Mouse (Mus musculus): ENCODE measurements around the gene Fam13c. TPM values are rescaled to one million over a fixed set of nuclear protein-coding genes. Genes with fewer than 3 reads are reported as not detected.

The Fam13c gene
- polyA plus RNA-seq, 1 experiment from 2014 or later = 6.7 TPM

DNA sequence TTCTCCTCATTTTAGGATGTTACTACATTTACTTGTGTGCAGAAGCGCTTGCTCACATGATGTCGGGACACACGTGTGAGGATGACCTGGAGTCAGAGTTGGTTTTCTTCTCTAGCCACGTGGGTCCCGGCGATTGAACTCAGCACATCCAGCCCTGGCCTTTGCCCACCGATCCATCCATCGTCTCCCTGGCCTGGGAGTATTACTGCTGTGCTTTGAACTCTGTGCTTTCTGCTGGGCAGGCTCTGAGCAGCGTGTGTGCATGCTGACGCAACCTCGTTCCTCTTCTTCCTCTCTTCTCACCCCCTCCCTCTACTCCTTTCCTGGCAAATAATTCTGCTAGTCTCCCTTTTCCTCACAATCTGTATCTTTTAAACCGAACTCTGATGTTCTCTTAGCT lies 93.7 kb downstream of the Fam13c start:
- H3K4me1 ChIP-seq (ENCODE audit: insufficient read depth, low read length) = no peaks in the 10 kb centered on the region
- WGBS = 78% methylated on average over 12 of the region's 12 CpGs
- no peak for ATAC-seq (ENCODE audit: low FRiP score, low TSS enrichment)
- H3K4me3 ChIP-seq (ENCODE audit: low read length) = no peak overlapping the region
- H3K4me2 ChIP-seq (replicated peaks; ENCODE audit: low read depth, low read length) = no peak overlapping the region
- no peaks in the 10 kb centered on the region for H3K36me3 ChIP-seq (ENCODE audit: insufficient read depth, low read length)
- H3K27me3 ChIP-seq (ENCODE audit: insufficient read depth, low read length) = no peaks in the 10 kb centered on the region
- H3K9ac ChIP-seq (replicated peaks; ENCODE audit: low read length) = no peak overlapping the region
- no peaks in the 10 kb centered on the region for H3K9me3 ChIP-seq (ENCODE audit: low read length)
- H3K27ac ChIP-seq (ENCODE audit: low read length) = no peak overlapping the region

DNA sequence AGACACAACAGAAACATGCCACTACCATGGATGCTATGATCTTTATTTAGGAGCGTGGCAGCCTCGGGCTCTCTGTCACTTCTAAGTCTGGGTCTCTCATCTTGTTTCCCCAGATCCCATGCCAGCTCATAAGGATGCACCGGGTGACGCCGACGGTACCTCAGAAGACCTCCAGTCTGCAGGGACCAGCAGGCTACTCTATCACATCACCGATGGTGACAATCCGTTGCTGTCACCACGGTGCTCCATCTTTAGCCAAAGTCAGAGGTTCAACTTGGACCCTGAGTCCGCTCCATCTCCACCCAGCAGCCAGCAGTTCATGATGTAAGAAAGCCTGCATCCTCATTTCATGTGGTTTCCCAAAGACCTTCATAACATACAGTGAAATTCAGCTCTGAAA lies 94.3 kb downstream of the Fam13c start:
- no peak for ATAC-seq (ENCODE audit: low FRiP score, low TSS enrichment)

DNA sequence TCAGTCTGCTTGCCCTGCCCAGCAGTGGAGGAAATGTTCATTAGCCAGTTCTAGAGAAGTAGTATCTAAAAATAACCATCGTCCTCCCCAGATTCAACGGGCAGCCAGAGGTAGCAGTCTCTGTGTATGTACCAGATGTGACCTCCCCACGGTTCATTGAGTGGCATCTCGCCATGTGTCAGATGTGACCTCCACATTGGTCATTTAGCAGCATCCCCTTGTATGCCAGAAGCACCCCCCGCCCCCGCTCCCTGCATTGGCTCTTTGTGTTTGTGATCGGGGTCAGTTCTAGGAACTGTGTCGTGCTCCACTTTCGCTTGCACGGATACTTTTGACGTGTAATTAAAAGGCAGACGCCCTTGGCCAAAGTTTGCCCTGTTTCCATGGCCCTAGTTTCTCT lies 95.1 kb downstream of the Fam13c start:
- Histone ChIP-seq H3K27ac (ENCODE audit: low read length) (no peak overlapping the region), H3K4me1 (ENCODE audit: insufficient read depth, low read length) (no peaks in the 10 kb centered on the region), H3K27me3 (ENCODE audit: insufficient read depth, low read length) (no peaks in the 10 kb centered on the region), H3K36me3 (ENCODE audit: insufficient read depth, low read length) (no peaks in the 10 kb centered on the region), H3K9ac (replicated peaks; ENCODE audit: low read length) (no peak overlapping the region), H3K4me3 (ENCODE audit: low read length) (no peak overlapping the region), H3K4me2 (replicated peaks; ENCODE audit: low read depth, low read length) (no peak overlapping the region), H3K9me3 (ENCODE audit: low read length) (no peaks in the 10 kb centered on the region)
- ATAC-seq (ENCODE audit: low FRiP score, low TSS enrichment) = no peak
- WGBS = 78% methylated on average over 12 of the region's 12 CpGs

More for the DNA sequence above, 94.3 kb downstream of the Fam13c start:
- Histone ChIP-seq H3K4me2 (replicated peaks; ENCODE audit: low read depth, low read length) (no peak overlapping the region), H3K4me3 (ENCODE audit: low read length) (no peak overlapping the region), H3K9ac (replicated peaks; ENCODE audit: low read length) (no peak overlapping the region), H3K36me3 (ENCODE audit: insufficient read depth, low read length) (no peaks in the 10 kb centered on the region), H3K27ac (ENCODE audit: low read length) (no peak overlapping the region), H3K4me1 (ENCODE audit: insufficient read depth, low read length) (no peaks in the 10 kb centered on the region), H3K9me3 (ENCODE audit: low read length) (no peaks in the 10 kb centered on the region), H3K27me3 (ENCODE audit: insufficient read depth, low read length) (no peaks in the 10 kb centered on the region)
- 93% methylated on average over 10 of the region's 10 CpGs for WGBS

DNA sequence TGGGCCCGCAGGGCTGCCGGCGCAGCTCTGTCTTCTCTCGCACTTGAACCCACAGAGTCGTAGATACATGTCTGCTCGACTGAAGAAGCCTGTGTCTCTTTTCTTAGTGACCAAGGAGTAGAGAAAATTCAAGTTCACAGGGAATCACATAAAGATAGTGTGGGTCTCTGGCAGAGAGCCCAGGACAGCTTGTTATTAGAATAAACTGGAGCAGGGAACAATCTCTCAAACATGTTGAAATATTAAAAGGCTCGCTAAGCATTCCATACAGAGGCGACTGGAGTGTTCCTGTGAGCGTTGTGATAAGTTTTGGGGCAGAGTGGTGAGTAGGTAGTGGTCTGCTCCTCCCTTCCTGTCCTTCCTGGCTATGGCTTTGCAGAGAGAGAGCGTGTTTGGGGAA lies 97.4 kb downstream of the Fam13c start:
- Histone ChIP-seq H3K4me1 (ENCODE audit: insufficient read depth, low read length) (no peaks in the 10 kb centered on the region), H3K36me3 (ENCODE audit: insufficient read depth, low read length) (no peaks in the 10 kb centered on the region), H3K9me3 (ENCODE audit: low read length) (no peaks in the 10 kb centered on the region), H3K27me3 (ENCODE audit: insufficient read depth, low read length) (no peaks in the 10 kb centered on the region), H3K4me2 (replicated peaks; ENCODE audit: low read depth, low read length) (no peak overlapping the region), H3K9ac (replicated peaks; ENCODE audit: low read length) (no peak overlapping the region), H3K27ac (ENCODE audit: low read length) (no peak overlapping the region), H3K4me3 (ENCODE audit: low read length) (no peak overlapping the region)
- no peak for ATAC-seq (ENCODE audit: low FRiP score, low TSS enrichment)
- 83% methylated on average over 10 of the region's 10 CpGs for WGBS

DNA sequence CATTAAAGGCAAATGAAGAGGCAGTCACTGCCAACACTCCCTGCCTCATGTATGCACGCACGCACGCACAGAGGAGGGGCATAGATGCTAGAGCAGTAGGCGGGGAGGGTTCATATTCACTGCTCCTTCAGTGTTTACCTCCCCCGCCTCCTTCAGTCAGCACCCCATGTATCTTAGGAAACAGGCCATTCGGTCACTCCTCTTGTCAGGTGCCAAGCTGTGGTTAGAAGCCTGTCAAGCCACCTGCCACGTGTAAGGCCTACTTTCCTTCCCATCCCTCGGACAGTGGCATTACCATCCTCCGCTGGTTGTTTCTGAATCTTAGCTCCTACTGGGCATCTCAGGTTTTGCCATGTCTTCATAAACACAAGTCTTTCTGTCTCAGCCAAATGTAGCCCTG lies 99.0 kb downstream of the Fam13c start:
- H3K4me2 ChIP-seq (replicated peaks; ENCODE audit: low read depth, low read length) = no peak overlapping the region
- H3K4me3 ChIP-seq (ENCODE audit: low read length) = no peak overlapping the region
- WGBS = 93% methylated on average over 9 of the region's 9 CpGs
- ATAC-seq (ENCODE audit: low FRiP score, low TSS enrichment) = no peak
- no peaks in the 10 kb centered on the region for H3K36me3 ChIP-seq (ENCODE audit: insufficient read depth, low read length)
- H3K9me3 ChIP-seq (ENCODE audit: low read length) = no peaks in the 10 kb centered on the region
- no peaks in the 10 kb centered on the region for H3K4me1 ChIP-seq (ENCODE audit: insufficient read depth, low read length)
- no peak overlapping the region for H3K27ac ChIP-seq (ENCODE audit: low read length)
- no peak overlapping the region for H3K9ac ChIP-seq (replicated peaks; ENCODE audit: low read length)
- H3K27me3 ChIP-seq (ENCODE audit: insufficient read depth, low read length) = no peaks in the 10 kb centered on the region

DNA sequence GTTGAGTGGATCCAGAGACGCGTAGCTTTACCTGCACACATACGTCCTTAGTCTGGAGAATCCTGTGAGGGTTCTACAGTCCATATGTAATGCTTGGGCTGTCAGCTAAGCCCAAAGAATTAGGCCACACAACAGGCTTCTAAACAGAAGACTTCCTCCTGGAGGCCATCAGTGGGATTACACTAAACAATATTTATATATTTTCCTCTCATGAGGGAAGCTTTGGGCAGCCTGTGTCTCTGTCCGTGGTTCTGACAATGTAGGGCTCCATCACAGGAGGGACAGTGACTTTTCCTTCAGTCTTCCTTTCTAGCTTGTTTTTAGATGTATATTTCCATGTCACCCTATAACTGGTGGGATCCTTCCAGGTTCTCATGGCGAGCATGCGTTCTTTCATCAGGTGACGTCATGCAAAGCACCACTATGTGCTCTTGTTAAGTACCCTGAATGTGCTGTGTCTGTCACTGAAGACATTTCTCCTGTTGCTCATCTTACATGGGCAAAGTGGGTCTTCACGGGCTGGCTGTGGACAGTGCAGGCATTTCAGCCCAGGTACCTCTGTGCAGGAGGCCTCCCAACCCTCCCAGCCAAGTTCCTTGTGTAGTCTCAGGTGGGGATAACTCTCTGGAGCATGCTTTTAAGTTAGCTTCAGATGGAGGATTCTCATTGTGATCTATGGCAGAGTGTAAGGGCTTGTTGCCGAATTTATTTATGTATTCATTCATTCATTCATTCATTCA lies 100.3 kb downstream of the Fam13c start:
- ATAC-seq (ENCODE audit: low FRiP score, low TSS enrichment) = no peak
- H3K9me3 ChIP-seq (ENCODE audit: low read length) = no peaks in the 10 kb centered on the region
- no peak overlapping the region for H3K4me3 ChIP-seq (ENCODE audit: low read length)
- no peaks in the 10 kb centered on the region for H3K4me1 ChIP-seq (ENCODE audit: insufficient read depth, low read length)
- no peak overlapping the region for H3K4me2 ChIP-seq (replicated peaks; ENCODE audit: low read depth, low read length)
- no peaks in the 10 kb centered on the region for H3K27me3 ChIP-seq (ENCODE audit: insufficient read depth, low read length)
- no peaks in the 10 kb centered on the region for H3K36me3 ChIP-seq (ENCODE audit: insufficient read depth, low read length)
- H3K9ac ChIP-seq (replicated peaks; ENCODE audit: low read length) = no peak overlapping the region
- 87% methylated on average over 9 of the region's 9 CpGs for WGBS
- no peak overlapping the region for H3K27ac ChIP-seq (ENCODE audit: low read length)

DNA sequence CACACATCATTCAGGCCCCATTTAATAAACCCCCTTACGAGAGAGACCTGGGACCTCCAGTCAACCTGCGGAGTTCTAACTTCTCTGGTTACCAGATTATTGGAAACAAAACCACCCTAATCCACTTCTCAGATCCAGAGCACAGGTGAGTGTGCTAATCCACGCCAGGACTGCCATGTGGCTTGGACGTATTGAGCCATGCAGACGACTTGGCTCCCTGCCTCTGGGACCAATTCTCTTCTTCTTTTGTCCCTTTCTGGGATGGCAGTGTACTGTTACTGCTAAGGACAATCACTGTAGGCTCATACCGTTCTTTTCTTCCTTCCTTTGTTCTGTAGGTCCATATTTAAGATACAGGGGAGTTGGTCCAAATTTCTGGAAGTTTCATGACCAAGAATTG lies 102.6 kb downstream of the Fam13c start:
- Histone ChIP-seq H3K27me3 (ENCODE audit: insufficient read depth, low read length) (no peaks in the 10 kb centered on the region), H3K9me3 (ENCODE audit: low read length) (no peaks in the 10 kb centered on the region), H3K4me1 (ENCODE audit: insufficient read depth, low read length) (no peaks in the 10 kb centered on the region), H3K4me3 (ENCODE audit: low read length) (no peak overlapping the region), H3K9ac (replicated peaks; ENCODE audit: low read length) (no peak overlapping the region), H3K27ac (ENCODE audit: low read length) (no peak overlapping the region), H3K36me3 (ENCODE audit: insufficient read depth, low read length) (no peaks in the 10 kb centered on the region), H3K4me2 (replicated peaks; ENCODE audit: low read depth, low read length) (no peak overlapping the region)
- WGBS = 88% methylated on average over 6 of the region's 6 CpGs
- ATAC-seq (ENCODE audit: low FRiP score, low TSS enrichment) = no peak

DNA sequence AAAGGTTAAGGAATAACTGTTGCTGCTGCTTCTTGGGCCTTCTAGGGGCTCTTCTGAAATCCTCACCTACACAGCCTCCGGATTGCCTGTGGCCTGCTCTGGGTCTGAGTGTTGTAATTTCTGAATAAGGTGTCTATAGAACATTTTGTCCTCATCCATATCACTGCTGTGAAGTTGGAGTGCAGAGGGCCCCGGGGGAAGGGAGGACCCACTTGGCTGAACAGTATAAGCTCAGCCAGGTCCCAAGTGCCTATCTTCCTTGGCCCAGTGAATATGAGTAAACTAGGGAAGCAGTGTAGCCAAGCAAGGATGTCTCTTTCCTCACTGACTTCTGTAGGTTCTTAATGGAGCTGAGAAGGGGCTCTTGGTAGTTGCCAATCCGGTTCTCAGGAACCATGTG lies 112.2 kb downstream of the Fam13c start:
- no peaks in the 10 kb centered on the region for H3K4me1 ChIP-seq (ENCODE audit: insufficient read depth, low read length)
- ATAC-seq (ENCODE audit: low FRiP score, low TSS enrichment) = no peak
- H3K27me3 ChIP-seq (ENCODE audit: insufficient read depth, low read length) = no peaks in the 10 kb centered on the region
- no peak overlapping the region for H3K27ac ChIP-seq (ENCODE audit: low read length)
- H3K4me2 ChIP-seq (replicated peaks; ENCODE audit: low read depth, low read length) = no peak overlapping the region
- 0 out of 2 replicates have a peak, but pooled peaks cover 3% of the 10 kb centered on the region for H3K36me3 ChIP-seq (ENCODE audit: insufficient read depth, low read length)
- WGBS = 86% methylated on average over 3 of the region's 3 CpGs
- H3K4me3 ChIP-seq (ENCODE audit: low read length) = no peak overlapping the region
- H3K9me3 ChIP-seq (ENCODE audit: low read length) = no peaks in the 10 kb centered on the region
- H3K9ac ChIP-seq (replicated peaks; ENCODE audit: low read length) = no peak overlapping the region

DNA sequence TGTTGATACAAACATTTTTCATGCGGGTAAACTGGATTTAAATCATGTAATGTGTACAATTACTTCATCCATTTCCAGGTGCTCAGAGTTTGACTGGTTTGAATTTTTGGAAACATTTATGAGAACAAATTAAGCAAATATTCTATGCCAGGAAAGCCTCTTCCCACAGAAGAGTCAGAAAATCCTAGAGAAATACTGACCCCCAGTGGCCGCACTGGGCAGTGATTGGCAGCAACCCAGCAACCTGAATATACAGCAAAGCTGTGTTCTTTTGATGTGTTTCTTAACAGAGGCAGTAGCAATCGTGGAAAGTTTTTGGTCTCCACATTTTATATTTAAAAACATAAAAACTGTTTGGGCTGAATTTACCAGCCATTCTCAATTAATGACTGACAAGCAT lies 123.4 kb downstream of the Fam13c start:
- whole genome bisulfite sequencing = 26% methylated on average over 3 of the region's 3 CpGs

DNA sequence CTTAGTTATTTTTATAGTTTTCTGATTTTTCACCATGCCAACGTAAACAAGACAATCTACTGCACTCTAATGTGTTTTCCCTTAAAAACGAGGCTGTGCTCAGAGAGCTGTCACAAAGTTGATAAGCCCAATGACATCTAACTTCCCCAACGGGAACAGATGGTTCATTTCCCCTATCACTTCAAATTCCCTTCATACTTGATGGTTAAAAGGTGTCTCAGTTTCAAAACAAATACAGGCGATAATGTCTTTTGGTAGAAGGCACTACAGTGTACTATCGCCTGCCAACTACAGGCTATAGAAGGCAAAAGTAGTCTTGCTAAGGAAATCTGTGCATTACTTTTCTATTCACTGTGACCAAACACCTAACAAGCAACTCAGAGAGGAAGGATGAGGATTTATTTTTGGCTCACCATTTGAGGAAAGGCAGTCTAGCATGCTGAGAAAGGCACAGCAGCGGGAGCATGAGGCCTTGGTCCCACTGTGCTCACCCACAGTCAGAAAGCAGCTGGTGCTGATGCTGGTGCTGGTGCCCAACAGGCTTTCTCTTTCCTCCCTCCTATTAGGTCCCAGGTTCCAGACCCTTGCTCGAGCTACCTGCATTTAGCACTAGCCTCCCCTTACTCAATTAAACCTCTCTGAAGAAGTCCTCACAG lies 141.4 kb downstream of the Fam13c start:
- Histone ChIP-seq H3K4me1 (ENCODE audit: insufficient read depth, low read length) (no peaks in the 10 kb centered on the region), H3K27ac (ENCODE audit: low read length) (no peak overlapping the region), H3K36me3 (ENCODE audit: insufficient read depth, low read length) (no peaks in the 10 kb centered on the region), H3K4me2 (replicated peaks; ENCODE audit: low read depth, low read length) (no peak overlapping the region), H3K9ac (replicated peaks; ENCODE audit: low read length) (no peak overlapping the region), H3K4me3 (ENCODE audit: low read length) (no peak overlapping the region), H3K27me3 (ENCODE audit: insufficient read depth, low read length) (no peaks in the 10 kb centered on the region), H3K9me3 (ENCODE audit: low read length) (no peaks in the 10 kb centered on the region)
- 39% methylated on average over 7 of the region's 7 CpGs for WGBS
- no peak for ATAC-seq (ENCODE audit: low FRiP score, low TSS enrichment)

More for the DNA sequence above, 123.4 kb downstream of the Fam13c start:
- no peak for ATAC-seq (ENCODE audit: low FRiP score, low TSS enrichment)
- H3K4me3 ChIP-seq (ENCODE audit: low read length) = no peak overlapping the region
- no peak overlapping the region for H3K4me2 ChIP-seq (replicated peaks; ENCODE audit: low read depth, low read length)
- H3K36me3 ChIP-seq (ENCODE audit: insufficient read depth, low read length) = 0 out of 2 replicates have a peak, but pooled peaks cover 2% of the 10 kb centered on the region
- H3K9me3 ChIP-seq (ENCODE audit: low read length) = no peaks in the 10 kb centered on the region
- no peak overlapping the region for H3K27ac ChIP-seq (ENCODE audit: low read length)
- H3K27me3 ChIP-seq (ENCODE audit: insufficient read depth, low read length) = no peaks in the 10 kb centered on the region
- no peak overlapping the region for H3K9ac ChIP-seq (replicated peaks; ENCODE audit: low read length)
- H3K4me1 ChIP-seq (ENCODE audit: insufficient read depth, low read length) = no peaks in the 10 kb centered on the region

Measured in kidney, embryonic 16.5 days (tissue).